Mouse (Mus musculus) liver, adult 2 months (tissue): Measurements from ENCODE around the gene Klk1b3.
"Not testable (repeated sequence)": the region's sequence is repeated elsewhere in the genome, so short reads cannot be mapped to it uniquely, and the experiment has no call there.

Source experiments
- CTCF ChIP-seq: fragments of 200-500 bp; IDR thresholded peaks from 2 replicates; pipeline ENCODE4 v1.5.1; 2011; ENCODE audit warnings: low read depth, low read length, control low read depth
- POLR2A ChIP-seq: fragments of 200-500 bp; IDR thresholded peaks from 2 replicates; pipeline ENCODE4 v1.6.1; 2011; ENCODE audit warnings: low read length, control low read depth; ENCODE audit not compliant: insufficient read depth; ENCODE audit errors: extremely low read depth

DNA sequence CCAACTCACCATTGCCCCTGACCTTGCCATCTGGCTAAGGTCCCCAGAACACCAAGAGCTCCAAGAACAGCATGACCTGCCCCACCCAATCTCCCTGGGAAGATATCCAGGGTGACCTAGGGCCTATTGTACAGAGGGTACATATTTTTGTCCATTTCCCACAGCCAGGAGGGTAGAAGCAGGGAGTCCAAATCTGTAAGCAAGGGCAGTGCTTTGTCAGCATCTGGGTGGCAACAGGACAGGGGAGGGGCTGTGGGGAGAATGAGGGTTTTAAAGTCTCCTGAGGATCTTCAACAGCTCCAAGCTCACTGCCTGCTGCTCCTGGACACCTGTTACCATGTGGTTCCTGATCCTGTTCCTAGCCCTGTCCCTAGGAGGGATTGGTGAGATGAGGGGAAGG is 10.1 kb upstream of the Klk1b3 start, which contains the start of gene Klk1b24:
- not testable (repeated sequence) for TF ChIP-seq POLR2A, CTCF
